Mouse (Mus musculus): ENCODE measurements at regions not wholly inside any gene's neighbourhood (a gene's known extent, or its start where the extent isn't known, plus 50 kb on each side); places are given as distances from the start of the nearest gene placed in this dataset.
"Not testable (repeated sequence)": the region's sequence is repeated elsewhere in the genome, so short reads cannot be mapped to it uniquely, and the experiment has no call there.

DNA sequence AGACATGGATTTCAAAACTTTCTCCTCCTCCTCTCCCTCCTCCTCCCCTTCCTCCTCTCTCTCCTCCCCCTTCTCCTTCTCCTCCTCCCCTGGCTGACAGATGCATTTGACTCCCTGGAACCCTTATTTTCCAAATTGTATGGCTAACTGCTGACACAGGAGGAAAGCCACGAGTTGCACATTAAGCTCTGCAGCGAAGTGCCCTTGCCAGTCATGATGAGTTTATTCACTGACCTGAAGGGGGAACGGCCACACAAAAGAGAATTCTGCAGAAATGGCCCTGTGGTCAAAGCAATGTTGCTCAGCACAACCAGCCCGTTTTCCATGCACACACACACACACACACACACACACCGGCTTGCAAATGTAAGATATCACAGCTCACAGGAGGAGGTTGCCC, 112.6 kb downstream of the Tomm20 start:
- DNase-seq = no peak

DNA sequence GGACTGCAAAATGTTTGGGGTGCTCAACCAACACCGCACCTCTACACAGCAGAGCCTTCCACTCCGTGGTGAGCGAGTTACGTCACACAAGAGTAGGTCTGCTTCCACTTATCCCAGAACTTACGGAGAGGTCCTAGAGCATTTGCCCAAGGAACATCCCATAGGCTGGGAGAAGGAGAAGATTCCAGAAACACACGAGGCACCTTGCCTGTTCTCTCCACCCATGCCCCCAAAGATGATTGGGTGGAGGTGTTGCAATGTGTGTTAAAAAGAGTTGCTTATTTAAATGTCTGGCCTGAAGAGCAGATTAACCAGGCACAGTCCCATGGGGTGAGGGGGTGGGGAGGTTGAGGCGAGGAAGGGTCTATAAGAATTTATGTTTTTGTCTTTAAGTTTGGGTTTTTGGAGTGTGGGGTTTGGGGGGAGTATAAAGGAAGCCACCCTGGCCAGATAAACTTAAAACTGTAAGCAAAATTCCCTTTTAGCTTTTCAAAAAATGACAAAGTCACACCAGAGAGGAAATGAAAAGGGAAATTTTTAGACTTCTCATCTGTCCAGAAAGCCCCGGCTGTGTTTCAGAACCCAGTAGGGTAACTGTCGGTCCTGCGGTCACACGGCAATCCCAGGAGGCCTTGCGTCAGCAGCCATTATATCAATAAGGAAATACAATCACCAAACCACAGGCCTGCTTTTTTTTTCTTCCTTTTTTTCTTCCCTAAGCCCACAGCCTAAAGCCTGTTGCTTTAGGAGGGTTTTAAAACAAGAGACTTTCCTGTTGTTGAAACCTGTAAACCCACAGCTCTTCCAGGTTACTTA, 113.3 kb downstream of the Tomm20 start:
- DNase-seq = no peak

DNA sequence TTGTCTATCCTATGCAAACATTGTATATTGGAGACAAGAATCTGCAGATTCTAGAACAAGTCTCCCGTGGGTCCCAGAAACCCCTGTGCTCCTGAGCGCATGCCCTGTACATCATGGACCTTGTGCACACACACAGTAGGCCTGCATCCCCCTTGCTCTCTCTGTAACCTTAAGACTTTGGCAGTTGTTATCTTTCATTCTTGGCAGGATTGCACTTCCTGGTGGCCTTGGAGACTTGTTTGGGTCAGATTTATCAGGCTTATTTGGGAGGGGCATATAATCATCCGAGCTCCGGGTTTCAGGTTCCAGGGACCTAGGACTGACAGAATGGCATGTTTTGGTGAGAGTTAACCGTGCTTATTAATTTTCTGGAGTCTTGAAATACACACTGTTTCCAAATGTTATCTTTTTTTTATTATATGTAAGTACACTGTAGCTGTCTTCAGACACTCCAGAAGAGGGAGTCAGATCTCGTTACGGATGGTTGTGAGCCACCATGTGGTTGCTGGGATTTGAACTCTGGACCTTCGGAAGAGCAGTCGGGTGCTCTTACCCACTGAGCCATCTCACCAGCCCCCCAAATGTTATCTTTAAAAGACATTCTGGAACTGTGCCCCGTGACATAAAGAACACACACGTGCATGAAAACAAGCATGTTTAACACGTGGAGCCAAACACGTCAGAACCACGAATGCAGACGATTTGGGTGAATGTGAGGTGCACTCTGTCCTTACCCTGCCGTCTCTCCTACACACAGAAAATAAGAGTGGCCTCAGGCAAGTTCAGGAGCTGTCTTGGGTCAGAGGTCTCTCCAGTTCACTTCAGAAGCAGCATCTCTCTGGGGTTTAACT, 114.1 kb downstream of the Tomm20 start:
- DNase-seq = no peak

DNA sequence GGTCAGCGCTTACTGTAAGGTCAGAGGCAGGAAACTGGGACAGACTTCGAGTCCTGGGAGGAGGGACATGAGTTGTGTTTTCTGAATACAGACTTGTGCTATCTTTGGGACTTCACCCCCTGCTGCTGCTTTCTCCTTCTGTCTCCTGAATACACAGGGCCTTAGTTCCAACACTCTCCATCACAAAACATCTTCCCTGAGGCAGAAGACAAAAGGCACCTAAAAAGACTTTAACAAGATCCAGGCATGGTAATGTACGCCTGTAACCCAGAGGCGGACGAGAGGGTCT, 115.5 kb downstream of the Tomm20 start:
- no peak for DNase-seq

DNA sequence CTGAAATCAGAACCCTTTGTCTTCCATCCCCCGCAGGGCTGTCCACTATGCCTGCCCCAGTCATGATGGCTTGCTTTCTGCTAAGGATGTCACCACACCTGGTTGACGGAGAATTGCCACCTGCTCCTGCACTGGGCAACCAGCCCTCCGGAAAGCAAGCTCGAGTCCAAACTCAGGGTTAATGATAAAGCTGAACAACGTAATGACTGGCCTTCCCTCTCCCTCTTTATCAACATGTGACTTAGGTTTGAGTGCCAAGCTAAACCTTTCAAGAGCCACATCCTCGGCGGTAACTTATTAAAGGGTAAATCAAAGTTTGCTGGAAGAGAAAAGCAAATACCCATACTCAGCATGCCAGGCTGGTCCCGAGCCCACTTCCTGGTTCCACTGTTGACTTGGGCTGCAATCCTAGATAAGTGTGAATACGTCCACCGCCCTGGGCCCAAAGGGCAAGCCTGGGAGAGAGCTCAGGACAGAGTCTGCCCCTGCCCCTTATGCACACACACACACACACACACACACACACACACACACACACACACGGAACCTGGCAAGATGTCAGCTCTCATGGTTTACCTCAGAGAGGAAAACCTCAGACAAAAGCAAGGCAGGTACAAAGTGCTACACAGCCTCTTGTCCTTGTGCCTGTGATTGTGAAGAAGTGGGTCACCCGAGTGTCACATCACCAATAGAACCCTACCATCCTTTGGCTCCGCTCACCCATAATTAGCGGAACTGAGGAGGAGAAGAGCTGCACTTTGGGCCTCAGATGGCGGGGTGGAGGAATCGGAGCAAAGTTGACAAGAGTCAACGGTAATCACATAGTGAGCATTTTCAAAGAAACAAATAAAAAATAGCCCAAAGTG, 116.0 kb downstream of the Tomm20 start:
- no peak for DNase-seq

DNA sequence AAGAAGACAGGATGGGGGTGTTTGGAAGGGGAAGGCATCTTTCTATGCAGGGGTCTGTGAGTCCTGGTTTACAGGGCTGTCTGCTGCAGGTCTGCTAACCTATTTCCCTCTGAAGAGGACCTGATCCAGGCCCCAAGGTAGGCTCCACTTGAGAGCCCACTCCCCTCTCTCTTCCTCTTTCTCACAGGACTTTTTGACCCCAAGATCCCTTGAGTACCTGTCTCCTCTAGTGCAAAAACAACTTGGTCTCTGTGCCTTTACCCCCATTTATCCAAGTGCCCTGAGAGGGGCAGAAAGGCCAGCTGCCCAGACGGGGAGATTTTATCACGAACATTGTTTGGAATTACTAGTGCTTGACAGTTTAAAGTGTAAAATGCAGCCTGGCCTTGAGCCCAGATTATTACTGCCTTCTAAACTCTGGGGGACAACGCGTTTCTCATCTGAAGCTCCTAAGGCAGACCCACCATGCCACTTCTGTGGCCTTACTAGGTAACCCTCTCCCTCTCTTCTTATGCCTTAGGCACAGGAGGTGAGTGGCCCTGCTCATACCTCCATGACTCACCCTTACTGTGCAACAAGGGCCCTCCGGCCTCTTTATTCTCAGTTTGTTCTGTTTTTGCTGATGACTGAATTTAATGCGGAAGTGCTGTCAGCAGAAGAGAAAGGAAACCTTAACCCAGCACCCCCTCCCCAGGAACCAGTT, 117.8 kb downstream of the Tomm20 start:
- DNase-seq = no peak

DNA sequence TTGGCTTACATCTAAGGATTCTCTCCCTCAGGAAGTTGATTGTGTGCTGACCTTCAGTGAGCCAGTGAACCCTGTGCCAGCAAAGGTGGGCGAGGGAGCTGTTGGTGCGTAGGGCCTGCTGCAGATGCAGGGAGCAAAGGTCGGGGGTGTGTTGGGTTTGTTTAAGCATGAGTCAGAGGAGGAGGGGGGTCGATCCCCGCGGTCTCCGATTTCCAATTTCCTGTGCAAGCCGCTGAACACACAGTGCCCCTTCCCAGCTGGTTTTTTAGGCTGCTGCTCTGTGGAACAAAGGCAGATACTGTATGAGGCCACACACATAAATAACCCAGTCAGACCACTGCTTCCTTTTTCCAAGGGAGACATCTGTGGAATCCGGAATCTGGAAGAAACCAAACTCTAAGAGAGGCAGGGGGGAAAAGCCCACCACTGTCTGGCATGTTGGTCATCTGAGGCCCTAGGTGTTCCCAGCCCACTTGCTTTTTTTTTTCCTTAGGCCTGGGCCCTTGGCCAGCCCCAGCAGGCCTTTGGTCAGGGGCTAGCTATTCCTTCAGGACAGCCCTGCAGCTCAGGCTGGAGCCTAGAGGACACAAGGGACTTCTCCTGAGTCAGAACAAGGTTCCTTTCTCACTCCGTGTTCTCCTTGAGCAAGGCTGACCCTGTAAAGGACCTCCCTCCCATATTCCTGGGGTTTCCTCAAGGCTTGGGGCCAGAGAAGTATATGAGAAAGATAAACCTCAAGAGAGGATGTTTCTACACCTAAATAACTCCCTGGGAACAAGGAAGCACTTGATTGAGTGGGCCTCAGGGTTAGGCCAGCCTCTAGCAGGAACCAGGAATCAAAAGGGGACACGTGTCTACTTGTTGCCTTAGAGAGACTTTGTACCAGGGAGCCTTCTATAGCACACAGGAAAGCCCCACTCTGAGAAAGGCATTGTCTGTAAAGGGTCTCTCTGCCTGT, 119.0 kb downstream of the Tomm20 start:
- DNase-seq = peak in 1 of 2 experiments; percentile 51

DNA sequence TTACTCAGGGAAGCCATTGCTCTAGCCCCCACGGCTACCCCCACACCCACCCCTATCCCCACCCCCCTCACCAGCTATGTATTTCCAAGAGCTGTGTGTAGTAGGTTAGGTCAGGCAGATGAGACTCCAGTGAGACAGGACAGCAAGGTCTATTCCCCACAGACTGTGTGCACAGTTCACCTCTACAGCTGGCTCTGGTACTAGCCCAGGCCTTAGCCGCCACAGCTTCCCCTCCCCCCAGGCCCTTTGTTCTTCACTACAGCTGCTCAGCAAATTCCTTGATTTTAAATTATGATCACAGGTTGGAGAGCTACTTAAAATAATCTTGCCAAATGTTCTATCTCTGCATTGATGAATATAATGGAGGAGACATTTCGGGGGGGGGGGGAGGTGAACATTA, 119.8 kb downstream of the Tomm20 start:
- no peak for DNase-seq

DNA sequence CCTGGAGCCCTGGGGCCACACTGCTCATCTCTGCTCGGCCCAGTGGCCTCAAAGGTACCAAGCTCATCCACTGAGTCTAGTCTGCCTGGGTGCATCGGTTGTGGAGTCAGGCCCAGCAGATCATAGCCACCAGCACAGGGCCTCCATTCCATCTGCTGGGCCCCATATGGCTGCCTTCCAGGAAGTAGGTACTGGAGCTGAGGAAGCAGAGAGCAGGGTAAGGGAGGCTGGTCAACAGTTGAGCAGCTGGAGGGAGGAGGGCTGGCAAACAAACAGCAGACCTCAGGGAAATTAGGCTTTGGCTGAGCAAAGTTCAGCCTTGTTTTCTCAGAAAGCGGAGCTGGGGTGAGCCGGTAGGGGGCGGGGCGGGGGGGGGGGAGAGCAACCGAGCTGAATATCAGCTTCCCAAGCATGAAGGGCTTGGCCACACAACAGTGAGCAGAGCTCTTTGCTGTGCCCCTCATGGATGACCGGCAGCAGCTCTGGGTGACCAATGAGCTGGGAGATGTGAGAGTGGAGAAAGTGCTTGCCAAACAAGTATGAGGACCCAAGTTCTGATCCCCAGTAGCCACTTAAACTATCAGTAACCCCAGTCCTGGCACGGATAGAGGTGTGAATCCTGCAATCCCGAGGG, 121.0 kb downstream of the Tomm20 start:
- no peak for DNase-seq

DNA sequence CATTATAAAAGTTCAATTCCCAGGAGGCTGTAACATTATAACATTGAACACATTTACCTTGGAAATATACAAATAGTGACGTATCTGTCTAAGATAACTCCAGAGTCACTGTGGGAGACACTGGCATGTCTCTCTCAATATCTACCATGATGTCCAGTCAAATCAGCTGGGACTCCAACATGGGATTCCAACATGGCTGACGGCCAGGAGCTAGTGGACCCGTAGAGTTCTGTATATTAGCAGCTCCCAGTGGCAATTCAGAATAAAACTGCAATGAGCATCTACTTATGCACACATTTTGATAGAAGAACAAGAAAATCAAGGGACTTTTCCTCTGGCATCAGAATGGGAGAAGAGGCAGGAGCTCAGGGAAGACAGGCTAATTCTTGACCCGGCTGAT, 123.4 kb downstream of the Tomm20 start:
- DNase-seq = no peak

DNA sequence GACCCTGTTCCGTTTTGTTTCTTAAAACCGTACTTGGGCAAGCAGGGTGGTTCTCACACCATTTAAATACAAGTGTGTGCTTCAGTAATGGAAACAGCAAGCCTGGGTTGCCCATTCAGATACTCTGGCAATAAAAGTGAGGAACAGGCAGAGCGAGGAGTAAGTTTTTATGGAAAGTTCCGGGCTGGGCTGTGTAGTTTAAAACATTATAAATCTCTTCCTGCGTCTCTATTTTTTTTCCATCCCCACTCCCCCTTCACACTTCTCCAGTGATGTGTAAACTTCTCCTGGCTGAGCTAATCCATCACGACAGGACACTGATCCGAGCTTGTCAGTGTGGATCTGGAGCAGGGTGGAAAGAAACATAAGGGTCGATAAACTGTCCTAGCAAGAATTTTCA, 124.4 kb downstream of the Tomm20 start:
- no peak for DNase-seq

DNA sequence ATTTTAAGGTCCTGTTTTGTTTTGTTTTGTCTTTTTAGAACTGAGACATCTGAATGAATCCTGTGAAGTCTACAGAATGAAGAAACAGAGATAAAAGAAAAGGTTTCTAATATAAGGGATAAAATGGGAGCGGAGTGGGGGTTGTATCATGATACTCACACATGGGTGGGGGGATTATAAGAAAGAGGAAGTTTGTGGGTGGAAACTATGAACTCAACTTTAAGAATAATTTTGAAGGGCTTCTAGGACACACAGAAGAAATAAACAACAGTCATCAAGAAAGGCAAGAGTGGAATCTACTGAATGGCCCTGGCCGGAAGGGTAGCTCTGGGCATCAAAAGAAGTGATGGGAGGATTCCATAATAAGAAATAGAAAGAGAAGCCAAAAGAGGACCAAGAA, 125.1 kb downstream of the Tomm20 start:
- DNase-seq = no peak

DNA sequence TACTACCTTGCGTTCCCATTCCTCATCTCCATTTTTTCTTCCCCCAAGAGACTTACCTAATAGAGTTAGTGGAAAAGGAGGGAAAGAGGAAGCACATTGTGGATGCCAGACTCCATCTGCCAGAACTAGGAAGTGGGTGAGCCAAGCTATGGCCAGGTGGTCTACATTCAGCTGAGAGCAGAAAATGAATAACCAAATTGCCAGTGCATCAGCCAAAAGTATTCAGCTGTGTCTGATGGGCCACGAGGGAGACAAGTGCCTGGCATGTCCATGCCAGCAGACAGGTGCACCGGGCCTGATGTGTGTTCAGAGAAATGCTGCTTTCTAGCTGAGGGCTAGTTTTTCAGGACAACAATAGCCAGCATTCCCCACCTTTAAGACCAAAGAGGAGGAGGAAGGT, 126.4 kb downstream of the Tomm20 start:
- DNase-seq = no peak

DNA sequence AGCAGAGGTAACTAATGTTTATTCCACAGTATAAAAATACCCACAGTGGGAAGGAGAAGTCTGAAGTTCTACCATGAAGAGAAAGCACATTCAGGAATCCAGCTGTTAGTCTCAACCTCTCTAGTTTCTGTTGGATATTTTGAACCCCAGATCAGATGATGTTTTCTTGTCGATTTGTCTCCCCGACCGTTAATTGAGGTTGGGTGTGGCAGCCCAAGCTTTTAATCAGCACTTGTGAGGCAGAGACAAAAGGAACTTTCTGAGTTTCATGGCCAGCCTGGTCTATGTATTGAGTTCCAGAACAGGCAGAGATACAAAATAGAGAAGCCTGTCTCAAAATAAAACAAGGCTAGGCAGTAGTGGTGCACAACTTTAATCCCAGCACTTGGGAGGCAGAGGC, 129.5 kb downstream of the Tomm20 start:
- no peak for DNase-seq

DNA sequence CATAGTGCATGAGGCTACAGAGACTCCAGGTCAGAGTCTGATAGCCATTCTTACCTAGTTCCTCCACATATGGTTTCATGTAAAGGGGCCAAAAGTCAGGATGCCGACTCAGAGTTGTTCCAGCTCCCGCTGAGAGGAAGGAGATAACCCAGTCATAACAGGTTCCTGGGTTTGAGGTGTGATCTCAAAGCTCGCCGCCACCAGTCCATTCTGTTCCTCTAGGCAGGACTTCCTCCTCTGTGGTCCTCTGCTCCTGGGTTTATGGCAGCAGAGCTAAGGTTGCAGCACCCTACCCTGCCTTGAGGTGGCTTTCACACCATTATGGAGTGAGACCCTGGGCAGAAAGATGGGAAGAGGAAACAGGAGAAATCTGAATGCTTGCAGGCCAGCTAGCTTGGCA, 131.2 kb downstream of the Tomm20 start:
- DNase-seq = no peak

DNA sequence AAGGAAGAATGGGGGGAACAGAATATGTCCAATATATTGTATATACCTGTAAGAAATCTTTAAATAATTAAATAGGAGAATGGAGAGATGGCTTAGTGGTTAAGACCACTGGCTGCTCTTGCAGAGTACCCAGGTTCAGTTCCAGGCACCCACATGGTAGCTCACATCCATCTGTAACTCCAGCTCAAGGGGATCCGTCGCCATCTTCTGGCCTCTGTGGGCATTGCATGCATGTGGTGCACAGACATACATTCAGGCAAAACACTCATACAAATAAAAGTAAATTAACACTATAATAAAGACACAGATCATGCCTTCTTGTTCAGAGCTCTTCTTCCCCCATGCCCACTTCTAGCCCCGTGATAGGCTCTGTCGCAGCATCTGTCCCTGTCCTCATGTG, 132.0 kb downstream of the Tomm20 start:
- no peak for DNase-seq

DNA sequence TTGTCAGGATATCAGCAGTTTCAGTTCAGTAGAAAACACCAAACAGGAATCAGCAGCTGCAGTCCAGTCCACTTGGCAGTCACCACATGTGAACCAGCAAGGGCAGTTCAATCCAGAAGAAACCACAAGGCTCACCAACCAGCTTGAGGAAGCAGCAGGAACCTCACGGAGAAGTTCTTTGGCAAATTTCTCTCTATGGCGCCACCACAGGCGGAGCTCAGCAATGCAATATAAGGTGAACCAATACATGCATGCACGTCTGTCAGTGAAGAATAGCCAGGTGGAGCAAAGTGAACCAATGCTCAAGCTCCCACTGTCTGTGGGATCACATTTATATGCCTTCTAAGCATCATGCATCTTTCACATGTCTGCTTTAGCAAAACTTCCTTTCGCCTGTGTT, 132.9 kb downstream of the Tomm20 start:
- no peak for DNase-seq

DNA sequence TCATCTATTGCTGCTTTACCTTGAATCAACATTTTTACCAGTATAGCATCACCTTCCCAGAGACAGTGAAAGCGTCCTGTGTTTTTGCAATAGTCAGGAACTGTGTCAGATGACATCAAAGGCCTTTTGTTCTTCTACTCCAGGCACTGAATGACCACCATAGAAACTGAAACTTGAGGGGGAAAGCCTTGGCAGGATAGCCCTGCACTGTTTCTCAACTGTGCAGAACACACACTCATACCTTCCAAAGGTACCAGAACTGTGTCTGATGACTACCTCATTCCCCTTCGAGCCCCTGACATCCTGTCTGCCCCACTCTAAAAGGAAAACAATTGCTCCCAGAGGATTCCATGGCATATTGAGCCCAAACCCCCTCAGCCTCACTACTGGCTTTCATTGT, 134.3 kb downstream of the Tomm20 start:
- not testable (repeated sequence) for DNase-seq

DNA sequence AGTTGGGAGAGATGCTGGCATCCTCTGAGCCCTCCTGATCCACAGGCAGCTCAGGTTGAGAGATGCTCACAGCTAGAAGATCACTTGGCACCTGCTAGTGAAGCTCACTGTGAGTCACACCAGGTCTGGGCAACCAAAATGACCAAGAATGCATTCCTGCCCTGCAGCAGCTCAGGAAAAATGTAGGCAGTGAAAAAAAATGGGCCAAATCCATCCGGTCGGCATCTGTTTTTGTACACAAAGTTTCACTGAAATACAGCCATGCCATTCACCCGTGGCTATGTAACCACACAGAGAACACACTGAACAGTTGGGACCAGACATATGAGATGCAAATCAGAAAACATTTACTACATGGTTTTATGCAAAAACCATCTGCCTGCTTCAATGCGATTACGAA, 135.1 kb downstream of the Tomm20 start:
- peak in 1 of 2 experiments; percentile 51 for DNase-seq

DNA sequence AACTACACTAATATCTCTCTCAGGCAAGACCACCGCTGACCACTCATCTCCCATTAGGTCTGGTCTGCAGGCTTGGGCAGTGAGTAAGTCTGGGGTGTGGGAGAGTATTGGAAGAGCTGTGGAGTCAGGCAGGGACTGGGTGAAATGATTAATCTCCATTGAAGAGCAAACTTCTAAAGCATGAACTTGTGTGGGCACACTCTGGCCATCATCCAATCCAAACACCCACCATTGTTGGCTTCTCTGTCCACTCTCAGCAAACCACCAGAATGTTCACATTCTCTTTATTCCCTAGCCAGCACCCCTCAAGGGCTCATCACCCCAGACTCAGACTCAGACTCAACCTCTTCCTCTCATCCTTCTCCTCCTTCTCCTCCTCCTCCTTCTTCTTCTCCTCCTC, 136.3 kb downstream of the Tomm20 start:
- no peak for DNase-seq

DNA sequence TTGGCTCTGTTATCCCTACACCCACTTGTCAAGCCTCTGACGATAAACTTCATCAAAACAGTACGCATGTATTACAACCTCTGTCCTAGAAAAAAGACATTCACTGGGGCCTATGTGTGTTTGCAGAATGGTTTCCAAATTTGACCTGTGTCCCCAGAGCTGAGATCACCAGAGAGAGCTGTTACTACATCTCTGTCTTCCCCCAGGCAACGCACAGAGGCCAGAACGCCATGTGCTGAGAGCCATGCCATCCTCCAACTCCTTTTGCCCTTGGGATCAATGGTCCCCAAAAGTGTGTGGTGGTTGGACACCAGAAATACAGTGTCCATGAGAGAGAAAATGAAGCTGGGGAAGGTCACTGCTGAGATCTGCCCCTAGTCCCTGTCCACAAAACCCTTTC, 137.1 kb downstream of the Tomm20 start:
- no peak for DNase-seq

All from layer of hippocampus, postnatal 36 days (tissue).